Mouse (Mus musculus) thymus, postnatal 10 days (tissue): ENCODE results near the gene D130052B06Rik.

ENCODE experiments used
- DNase-seq, 2 experiments: peaks; one replicate each; pipeline ENCODE4 v3.0.0; 2021; ENCODE audit warnings: low spot score in 2 of 2

D130052B06Rik gene

GRCm38 (mm10) chr11:33663599-33663998 lies 64.5 kb downstream of the D130052B06Rik start:
- DNase-seq, result no peak

- DNase-seq, result no peak
Measured at GRCm38 (mm10) chr11:33668376-33668775, 69.3 kb downstream of the D130052B06Rik start.

GRCm38 (mm10) chr11:33670105-33670965 lies 71.2 kb downstream of the D130052B06Rik start:
- DNase-seq, result no peak
